Mouse (Mus musculus): ENCODE measurements around the gene Vmn1r193. TPM values are rescaled to one million over a fixed set of nuclear protein-coding genes. Genes with fewer than 3 reads are reported as not detected.
"Not testable (repeated sequence)": the region's sequence is repeated elsewhere in the genome, so short reads cannot be mapped to it uniquely, and the experiment has no call there.

Gene Vmn1r193
- total RNA-seq (2012; rRNA removed) (not detected in 2 replicates), total RNA-seq (2014; rRNA removed) (not detected in 2 replicates), polyA plus RNA-seq (2012; ENCODE audit: insufficient read length, low read depth) (not detected in 2 replicates)

- H3K79me2 ChIP-seq (replicated peaks; ENCODE audit: control insufficient read depth, extremely low read depth, insufficient read depth, poor library complexity, severe bottlenecking); H3K4me3 ChIP-seq (replicated peaks in 1 of 3; ENCODE audit: low read depth in 2 of 3, low read length in 2 of 3, poor library complexity in 1 of 3); H3K4me2 ChIP-seq (ENCODE audit: insufficient read depth, low read depth, poor library complexity, severe bottlenecking); DNase-seq (ENCODE audit: extremely low read depth); H3K36me3 ChIP-seq (replicated peaks in 1 of 2; ENCODE audit: control insufficient read depth in 1 of 2, insufficient read depth in 1 of 2, low read length in 1 of 2); H3K27me3 ChIP-seq (replicated peaks); in situ Hi-C loops (cut with MboI; ENCODE audit: low pct_ligation_motif_present, low pct_unique_long_range_greater_than_20kb, low sequenced_read_pairs); H3K4me1 ChIP-seq (ENCODE audit: control insufficient read depth in 1 of 2, insufficient read depth in 2 of 2); H3K9me3 ChIP-seq (replicated peaks; ENCODE audit: low read length); dilution Hi-C loops (cut with MboI; ENCODE audit: extremely low pct_ligation_motif_present, extremely low pct_unique_long_range_greater_than_20kb, low sequenced_read_pairs); H3K9ac ChIP-seq (ENCODE audit: insufficient read depth, low read depth); H3K27ac ChIP-seq (ENCODE audit: insufficient read depth, low read depth): not testable (repeated sequence)
These were observed at the start of gene Vmn1r193 for GRCm38 (mm10) chr13:22223060-22223459. Vmn1r193 (minus strand) TSS chr13:22223160.

GRCm38 (mm10) chr13:22271721-22272120 is 48.8 kb upstream of the Vmn1r193 start:
- in situ Hi-C loops (cut with MboI; ENCODE audit: low pct_ligation_motif_present, low pct_unique_long_range_greater_than_20kb, low sequenced_read_pairs) = no loop called here
- dilution Hi-C loops (cut with MboI; ENCODE audit: extremely low pct_ligation_motif_present, extremely low pct_unique_long_range_greater_than_20kb, low sequenced_read_pairs) = no loop called here

DNA sequence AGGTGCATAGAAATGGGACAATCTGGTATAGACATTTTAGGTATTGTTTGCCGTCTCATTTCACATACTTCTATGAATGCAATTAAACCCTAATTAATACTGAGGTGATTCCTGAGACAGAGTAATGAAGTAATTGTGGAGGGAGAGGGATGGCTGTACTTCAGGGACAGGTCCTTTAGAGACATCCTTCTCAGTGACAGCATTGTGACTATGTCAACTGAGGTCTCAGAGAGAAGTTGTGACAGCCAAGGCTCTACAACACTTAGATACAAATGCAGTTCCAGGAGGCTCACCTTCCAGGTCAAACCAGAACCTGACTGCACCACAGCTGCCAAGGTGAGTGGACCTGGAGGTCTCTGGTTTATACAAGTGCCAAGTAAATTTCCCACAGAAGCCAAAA is 47.3 kb upstream of the Vmn1r193 start, which contains the start of gene Vmn1r195:
Gene Vmn1r195, plus strand, starts transcription at position 301 of the 400 bp plus-strand sequence.
- H3K4me1 ChIP-seq (ENCODE audit: control insufficient read depth in 1 of 2, insufficient read depth in 2 of 2); H3K27ac ChIP-seq (ENCODE audit: insufficient read depth, low read depth); H3K27me3 ChIP-seq (replicated peaks); H3K4me3 ChIP-seq (replicated peaks in 1 of 3; ENCODE audit: low read depth in 2 of 3, low read length in 2 of 3, poor library complexity in 1 of 3); H3K9me3 ChIP-seq (replicated peaks; ENCODE audit: low read length); in situ Hi-C loops (cut with MboI; ENCODE audit: low pct_ligation_motif_present, low pct_unique_long_range_greater_than_20kb, low sequenced_read_pairs); H3K9ac ChIP-seq (ENCODE audit: insufficient read depth, low read depth); DNase-seq (ENCODE audit: extremely low read depth); H3K4me2 ChIP-seq (ENCODE audit: insufficient read depth, low read depth, poor library complexity, severe bottlenecking); H3K79me2 ChIP-seq (replicated peaks; ENCODE audit: control insufficient read depth, extremely low read depth, insufficient read depth, poor library complexity, severe bottlenecking); H3K36me3 ChIP-seq (replicated peaks in 1 of 2; ENCODE audit: control insufficient read depth in 1 of 2, insufficient read depth in 1 of 2, low read length in 1 of 2); dilution Hi-C loops (cut with MboI; ENCODE audit: extremely low pct_ligation_motif_present, extremely low pct_unique_long_range_greater_than_20kb, low sequenced_read_pairs): not testable (repeated sequence)

More at GRCm38 (mm10) chr13:22271721-22272120, 48.8 kb upstream of the Vmn1r193 start:
- no peak overlapping the region for H3K9ac ChIP-seq (ENCODE audit: insufficient read depth, low read depth)
- no peak for DNase-seq (ENCODE audit: extremely low read depth)
- H3K79me2 ChIP-seq (replicated peaks; ENCODE audit: control insufficient read depth, extremely low read depth, insufficient read depth, poor library complexity, severe bottlenecking) = no peaks in the 10 kb centered on the region
- H3K9me3 ChIP-seq (replicated peaks; ENCODE audit: low read length) = no peaks in the 10 kb centered on the region
- no peak overlapping the region for H3K27ac ChIP-seq (ENCODE audit: insufficient read depth, low read depth)
- TF ChIP-seq IRF4 (IDR thresholded peaks at IDR 0.05; ENCODE audit: low read depth, low read length) = no peak
- no peak for TF ChIP-seq RCOR1 (conservative IDR thresholded peaks at IDR 0.05; ENCODE audit: low read depth, low read length)
- TF ChIP-seq PAX5 (IDR thresholded peaks at IDR 0.05; ENCODE audit: low read length) = no peak
- TF ChIP-seq ZNF384 (IDR thresholded peaks at IDR 0.05; ENCODE audit: low read depth, low read length) = no peak
- no peak for TF ChIP-seq CHD1 (IDR thresholded peaks at IDR 0.05; ENCODE audit: low read depth, low read length)
- no peak for TF ChIP-seq KAT2A (IDR thresholded peaks at IDR 0.05; ENCODE audit: insufficient replicate concordance, low read length)
- TF ChIP-seq ETS1 (conservative IDR thresholded peaks at IDR 0.05; ENCODE audit: low read depth, low read length) = no peak
- no peak for TF ChIP-seq TCF12 (IDR thresholded peaks at IDR 0.05; ENCODE audit: low read depth, low read length)
- TF ChIP-seq ZC3H11A (IDR thresholded peaks at IDR 0.05; ENCODE audit: low read depth, low read length) = no peak
- H3K4me3 ChIP-seq (replicated peaks in 1 of 3; ENCODE audit: low read depth in 2 of 3, low read length in 2 of 3, poor library complexity in 1 of 3) = no peak overlapping the region
- H3K27me3 ChIP-seq (replicated peaks) = no peaks in the 10 kb centered on the region
- no peaks in the 10 kb centered on the region for H3K36me3 ChIP-seq (replicated peaks in 1 of 2; ENCODE audit: control insufficient read depth in 1 of 2, insufficient read depth in 1 of 2, low read length in 1 of 2)
- no peaks in the 10 kb centered on the region for H3K4me1 ChIP-seq (ENCODE audit: control insufficient read depth in 1 of 2, insufficient read depth in 2 of 2)
- no peak overlapping the region for H3K4me2 ChIP-seq (ENCODE audit: insufficient read depth, low read depth, poor library complexity, severe bottlenecking)
